Mouse (Mus musculus): ENCODE data around the gene Cd300ld2. TPM values are rescaled to one million over a fixed set of nuclear protein-coding genes. Genes with fewer than 3 reads are reported as not detected.

Gene Cd300ld2
- polyA plus RNA-seq (2015; fragmentation: Nextera tagmentation; extraction: Ambion mirVana): 0.16 TPM in 1 of 2 replicates, not detected in the other

DNA sequence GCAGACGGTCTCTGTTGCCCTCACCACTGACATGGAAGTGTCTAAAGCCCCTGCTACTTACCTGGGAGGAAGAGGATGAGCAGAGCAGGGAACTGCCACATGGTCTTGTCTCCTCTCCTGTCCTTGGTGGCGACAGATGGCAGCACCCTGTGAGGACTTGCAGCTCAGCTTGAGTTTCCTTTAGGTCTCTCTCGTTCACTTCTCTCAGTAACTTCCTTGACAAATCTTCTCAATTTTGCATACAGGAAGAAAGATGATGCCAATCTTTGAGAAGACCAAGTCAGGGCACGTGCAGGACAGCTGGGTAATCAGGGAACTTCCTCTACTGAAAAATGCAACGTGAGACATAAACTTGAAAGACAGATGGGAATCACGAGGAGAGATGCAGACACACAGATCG lies at the start of gene Cd300ld2:
Cd300ld2 (minus strand) TSS at position 101 of the 400 bp plus-strand sequence.

DNA sequence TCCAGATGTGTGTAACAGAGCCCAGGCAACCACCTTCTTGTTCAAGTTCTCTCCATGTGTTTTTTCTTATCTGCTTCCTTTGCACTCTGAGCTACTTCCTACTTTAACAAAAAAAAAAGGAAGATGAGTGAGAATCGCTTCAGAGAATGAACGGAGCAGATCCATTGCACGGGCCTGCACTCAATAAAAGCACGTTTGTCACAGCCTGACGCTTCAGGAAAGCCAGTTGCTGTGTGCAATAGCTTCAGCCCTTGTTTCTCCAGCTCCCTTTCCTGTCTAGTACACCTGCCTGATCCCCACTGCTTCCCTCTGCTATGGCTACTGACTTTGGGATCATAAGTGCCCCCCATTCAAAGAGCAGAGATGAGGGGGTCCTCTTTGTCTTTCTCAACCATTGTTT lies 46.1 kb upstream of the Cd300ld2 start, which contains the start of gene Cd300e:
Cd300e (minus strand) TSS at position 101 of the 400 bp plus-strand sequence.

DNA sequence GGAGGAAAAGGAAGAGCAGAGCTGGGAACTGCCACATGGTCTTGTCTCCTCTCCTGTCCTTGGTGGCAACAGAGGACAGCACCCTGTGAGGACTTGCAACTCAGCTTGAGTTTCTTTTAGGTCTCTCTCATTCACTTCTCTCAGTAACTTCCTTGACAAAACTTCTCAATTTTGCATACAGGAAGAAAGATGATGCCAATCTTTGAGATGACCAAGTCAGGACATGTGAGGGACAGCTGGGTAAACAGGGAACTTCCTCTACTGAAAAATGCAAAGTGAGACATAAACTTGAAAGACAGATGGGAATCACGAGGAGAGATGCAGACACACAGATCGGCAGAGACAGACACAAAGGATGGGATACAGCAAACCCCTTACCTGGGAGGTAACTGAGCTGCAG lies 32.3 kb upstream of the Cd300ld2 start, which contains the start of gene Cd300ld3:
Cd300ld3 (minus strand) TSS at position 151 of the 400 bp plus-strand sequence.

DNA sequence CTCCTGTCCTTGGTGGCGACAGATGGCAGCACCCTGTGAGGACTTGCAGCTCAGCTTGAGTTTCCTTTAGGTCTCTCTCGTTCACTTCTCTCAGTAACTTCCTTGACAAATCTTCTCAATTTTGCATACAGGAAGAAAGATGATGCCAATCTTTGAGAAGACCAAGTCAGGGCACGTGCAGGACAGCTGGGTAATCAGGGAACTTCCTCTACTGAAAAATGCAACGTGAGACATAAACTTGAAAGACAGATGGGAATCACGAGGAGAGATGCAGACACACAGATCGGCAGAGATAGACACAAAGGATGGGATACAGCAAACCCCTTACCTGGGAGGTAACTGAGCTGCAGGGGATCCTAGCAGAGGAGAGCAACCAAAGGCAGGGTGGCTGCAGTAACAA lies 21.7 kb upstream of the Cd300ld2 start, which contains the start of gene Cd300ld5:
Cd300ld5 (minus strand) TSS at position 101 of the 400 bp plus-strand sequence.

DNA sequence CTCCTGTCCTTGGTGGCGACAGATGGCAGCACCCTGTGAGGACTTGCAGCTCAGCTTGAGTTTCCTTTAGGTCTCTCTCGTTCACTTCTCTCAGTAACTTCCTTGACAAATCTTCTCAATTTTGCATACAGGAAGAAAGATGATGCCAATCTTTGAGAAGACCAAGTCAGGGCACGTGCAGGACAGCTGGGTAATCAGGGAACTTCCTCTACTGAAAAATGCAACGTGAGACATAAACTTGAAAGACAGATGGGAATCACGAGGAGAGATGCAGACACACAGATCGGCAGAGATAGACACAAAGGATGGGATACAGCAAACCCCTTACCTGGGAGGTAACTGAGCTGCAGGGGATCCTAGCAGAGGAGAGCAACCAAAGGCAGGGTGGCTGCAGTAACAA lies 10.9 kb upstream of the Cd300ld2 start, which contains the start of gene Cd300ld4:
Cd300ld4 (minus strand) TSS at position 101 of the 400 bp plus-strand sequence.

DNA sequence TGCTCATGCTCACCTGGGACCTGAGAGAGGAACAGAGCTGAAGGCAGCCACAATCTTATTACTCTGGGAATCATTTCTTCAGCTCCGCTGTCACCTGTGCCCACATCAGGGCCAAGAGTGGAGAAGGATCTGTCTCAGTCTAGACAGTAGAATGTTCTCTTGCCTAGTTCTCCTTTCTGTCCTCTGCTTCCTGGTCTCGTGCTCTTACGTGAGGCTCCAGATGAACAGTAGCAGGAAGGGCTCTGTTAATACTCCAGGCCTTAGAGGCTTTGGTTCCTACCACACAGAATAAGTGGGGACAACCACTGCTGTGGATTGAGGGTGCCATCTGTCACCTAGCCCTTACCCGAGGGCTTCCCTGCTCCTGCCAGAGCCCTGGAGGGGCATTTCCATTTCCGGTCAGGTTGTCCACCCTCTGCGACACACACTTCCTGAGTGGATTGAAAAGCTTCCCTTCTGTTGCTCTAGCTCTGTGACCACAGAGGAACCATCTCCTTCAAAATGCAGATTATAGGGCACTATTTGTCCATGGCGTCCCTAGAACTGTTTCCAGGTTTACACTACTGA lies 14.4 kb downstream of the Cd300ld2 start, which contains the start of gene Cd300c2:
Cd300c2 (minus strand) TSS at position 407 of the 567 bp plus-strand sequence.

DNA sequence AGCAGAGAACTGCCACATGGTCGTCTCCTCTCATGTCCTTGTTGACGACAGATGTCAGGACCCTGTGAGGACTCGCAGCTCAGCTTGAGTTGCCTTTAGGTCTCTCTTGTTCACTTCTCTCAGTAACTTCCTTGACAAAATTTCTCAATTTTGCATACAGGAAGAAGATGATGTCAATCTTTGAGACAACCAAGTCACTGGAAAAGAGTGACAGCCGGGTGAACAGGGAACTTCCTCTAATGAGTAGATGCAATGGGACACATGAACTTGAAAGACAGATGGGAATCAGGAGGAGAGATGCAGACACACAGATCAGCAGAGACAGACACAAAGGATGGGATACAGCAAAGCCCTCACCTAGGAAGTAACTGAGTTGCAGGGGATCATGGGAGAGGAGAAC lies 26.2 kb downstream of the Cd300ld2 start, which contains the start of gene Cd300ld:
Cd300ld (minus strand) TSS at position 130 of the 400 bp plus-strand sequence.

DNA sequence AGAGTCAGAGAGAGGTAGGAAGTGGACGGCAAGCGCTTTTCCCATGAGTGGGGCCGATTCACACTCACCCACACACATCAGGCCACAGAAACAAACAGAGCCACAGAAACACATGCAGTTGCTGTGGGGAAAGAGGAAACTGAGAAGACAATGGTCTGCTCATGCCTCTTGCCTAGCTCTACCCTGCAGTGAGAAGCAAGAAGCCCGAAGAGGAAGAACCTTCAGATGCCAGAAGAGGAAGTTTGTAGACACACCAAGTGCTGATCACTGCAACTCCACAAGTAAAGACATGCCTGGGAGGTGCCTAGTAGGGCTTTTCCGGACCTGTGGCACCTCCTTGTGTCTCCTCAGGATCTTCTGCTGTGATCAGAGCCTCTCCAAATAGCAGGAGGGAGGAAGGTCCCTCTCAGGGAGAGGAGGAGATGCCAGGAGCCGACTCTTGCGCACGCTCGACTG lies 47.2 kb downstream of the Cd300ld2 start, which contains the start of gene Cd300c:
Cd300c (minus strand) TSS at position 406 of the 456 bp plus-strand sequence.

Other genes starting within 250 kb of the Cd300ld2 start
- 1.4 and 1.9 TPM in 2 replicates for gene Btbd17, start 220.2 kb downstream of the Cd300ld2 start, polyA plus RNA-seq (2015; fragmentation: Nextera tagmentation; extraction: Ambion mirVana)
- not detected in 2 replicates for gene Gpr142, start 217.3 kb downstream of the Cd300ld2 start, polyA plus RNA-seq (2015; fragmentation: Nextera tagmentation; extraction: Ambion mirVana)
- gene Gprc5c, start 165.0 kb downstream of the Cd300ld2 start, polyA plus RNA-seq (2015; fragmentation: Nextera tagmentation; extraction: Ambion mirVana): 37.8 and 38.2 TPM in 2 replicates
- gene Cd300a, start 126.2 kb downstream of the Cd300ld2 start, polyA plus RNA-seq (2015; fragmentation: Nextera tagmentation; extraction: Ambion mirVana): 1.3 and 2.7 TPM in 2 replicates
- 0.40 and 0.62 TPM in 2 replicates for gene Cd300lb, start 81.8 kb downstream of the Cd300ld2 start, polyA plus RNA-seq (2015; fragmentation: Nextera tagmentation; extraction: Ambion mirVana)
- gene Cd300c, start 47.0 kb downstream of the Cd300ld2 start, polyA plus RNA-seq (2015; fragmentation: Nextera tagmentation; extraction: Ambion mirVana): not detected in 2 replicates
- 0.55 and 0.78 TPM in 2 replicates for gene Cd300ld, start 26.3 kb downstream of the Cd300ld2 start, polyA plus RNA-seq (2015; fragmentation: Nextera tagmentation; extraction: Ambion mirVana)
- gene Cd300c2, start 14.3 kb downstream of the Cd300ld2 start, polyA plus RNA-seq (2015; fragmentation: Nextera tagmentation; extraction: Ambion mirVana): 2.0 and 2.1 TPM in 2 replicates
- gene Cd300ld4, start 10.8 kb upstream of the Cd300ld2 start, polyA plus RNA-seq (2015; fragmentation: Nextera tagmentation; extraction: Ambion mirVana): not detected in 2 replicates
- not detected in 2 replicates for gene Cd300ld5, start 21.6 kb upstream of the Cd300ld2 start, polyA plus RNA-seq (2015; fragmentation: Nextera tagmentation; extraction: Ambion mirVana)
- not detected in 2 replicates for gene Cd300ld3, start 32.2 kb upstream of the Cd300ld2 start, polyA plus RNA-seq (2015; fragmentation: Nextera tagmentation; extraction: Ambion mirVana)
- gene Cd300e, start 46.0 kb upstream of the Cd300ld2 start, polyA plus RNA-seq (2015; fragmentation: Nextera tagmentation; extraction: Ambion mirVana): not detected in 2 replicates
- 1.1 and 1.5 TPM in 2 replicates for gene Rab37, start 75.2 kb upstream of the Cd300ld2 start, polyA plus RNA-seq (2015; fragmentation: Nextera tagmentation; extraction: Ambion mirVana)
- gene Cd300lf, start 117.8 kb upstream of the Cd300ld2 start, polyA plus RNA-seq (2015; fragmentation: Nextera tagmentation; extraction: Ambion mirVana): 0.62 and 0.94 TPM in 2 replicates
- 6.8 and 9.1 TPM in 2 replicates for gene Slc9a3r1, start 147.1 kb upstream of the Cd300ld2 start, polyA plus RNA-seq (2015; fragmentation: Nextera tagmentation; extraction: Ambion mirVana)
- 5.4 and 6.4 TPM in 2 replicates for gene Tmem104, start 171.3 kb upstream of the Cd300ld2 start, polyA plus RNA-seq (2015; fragmentation: Nextera tagmentation; extraction: Ambion mirVana)
- gene Nat9, start 171.7 kb upstream of the Cd300ld2 start, polyA plus RNA-seq (2015; fragmentation: Nextera tagmentation; extraction: Ambion mirVana): 16.0 and 17.3 TPM in 2 replicates